Mouse (Mus musculus): ENCODE results near the gene Rab11fip5. TPM values are rescaled to one million over a fixed set of nuclear protein-coding genes. Genes with fewer than 3 reads are reported as not detected.

Gene Rab11fip5
- total RNA-seq, 2 experiments from 2014 or later, result 81.7 to 82.1 TPM

- DNase-seq (ENCODE audit: low spot score in 2 of 2), result peak in 1 of 2 experiments; percentile 24
Measured at GRCm38 (mm10) chr6:85320445-85320866, 54.0 kb downstream of the Rab11fip5 start.

DNA sequence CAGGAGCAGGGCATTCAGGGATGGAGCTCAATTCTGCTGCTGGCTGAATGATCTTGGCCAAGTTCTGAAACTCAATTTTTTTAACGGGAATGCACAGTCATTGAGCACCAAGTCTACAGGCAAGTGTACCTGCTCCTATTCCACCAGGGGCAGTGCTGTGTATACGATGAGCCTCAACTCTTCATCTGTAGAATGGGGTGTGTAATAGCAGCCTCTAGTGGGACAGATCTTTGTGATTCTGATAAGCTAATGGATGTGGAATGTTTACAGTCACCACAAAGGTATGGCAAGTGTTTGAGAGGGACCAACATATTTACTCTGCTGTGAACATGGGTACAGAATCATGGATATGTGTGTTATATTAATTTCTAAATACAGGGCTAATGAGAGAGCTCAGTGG is 58.2 kb downstream of the Rab11fip5 start:
- no peak for DNase-seq (ENCODE audit: low spot score in 2 of 2)

GRCm38 (mm10) chr6:85314064-85314798 is 60.2 kb downstream of the Rab11fip5 start:
- no peak for DNase-seq (ENCODE audit: low spot score in 2 of 2)

DNA sequence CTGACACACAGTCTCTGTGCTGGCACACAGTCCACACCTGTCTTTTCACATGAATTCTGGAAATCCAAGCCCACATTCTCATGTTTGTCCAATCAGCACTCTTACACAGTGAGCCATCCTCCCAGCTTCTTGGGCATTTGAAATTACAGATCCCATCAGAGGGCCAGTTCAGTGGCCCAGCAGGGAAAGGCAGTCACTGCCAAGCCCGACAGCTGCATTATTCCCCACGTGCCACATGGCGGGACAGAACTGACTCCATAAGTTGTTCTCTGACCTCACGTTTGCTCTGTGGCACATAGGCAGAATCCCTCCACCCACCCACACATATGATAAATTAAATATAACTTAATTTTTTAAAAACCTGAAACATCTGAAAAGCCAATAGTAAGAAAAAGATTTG is 66.5 kb downstream of the Rab11fip5 start:
- no peak for DNase-seq (ENCODE audit: low spot score in 2 of 2)

DNA sequence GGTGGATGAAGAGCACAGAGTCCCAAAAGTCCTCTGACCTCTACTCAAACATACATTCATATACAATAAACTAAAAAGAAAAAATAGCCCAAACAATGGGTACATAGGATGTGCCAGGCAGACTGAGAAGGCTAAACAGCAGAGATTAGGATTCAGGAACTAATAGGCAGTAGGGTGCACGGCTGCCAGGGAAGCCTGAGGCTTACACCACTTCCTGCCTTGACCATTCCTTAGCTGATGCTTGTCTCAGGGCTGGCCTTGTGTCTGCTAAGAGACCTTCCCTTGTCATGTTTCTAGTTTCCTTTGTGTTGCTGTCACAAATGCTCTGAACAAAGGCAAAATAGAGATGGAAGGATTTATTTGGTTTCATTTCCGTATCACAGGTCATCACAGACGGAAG is 68.1 kb downstream of the Rab11fip5 start:
- no peak for DNase-seq (ENCODE audit: low spot score in 2 of 2)

GRCm38 (mm10) chr6:85305826-85306225 is 68.6 kb downstream of the Rab11fip5 start:
- no peak for DNase-seq (ENCODE audit: low spot score in 2 of 2)

GRCm38 (mm10) chr6:85304966-85305365 is 69.5 kb downstream of the Rab11fip5 start:
- DNase-seq (ENCODE audit: low spot score in 2 of 2), result no peak

GRCm38 (mm10) chr6:85302326-85303055 is 71.9 kb downstream of the Rab11fip5 start:
- peak in 1 of 2 experiments; percentile 34 for DNase-seq (ENCODE audit: low spot score in 2 of 2)

- DNase-seq (ENCODE audit: low spot score in 2 of 2), result no peak
Measured at GRCm38 (mm10) chr6:85295384-85296167, 78.9 kb downstream of the Rab11fip5 start.

DNA sequence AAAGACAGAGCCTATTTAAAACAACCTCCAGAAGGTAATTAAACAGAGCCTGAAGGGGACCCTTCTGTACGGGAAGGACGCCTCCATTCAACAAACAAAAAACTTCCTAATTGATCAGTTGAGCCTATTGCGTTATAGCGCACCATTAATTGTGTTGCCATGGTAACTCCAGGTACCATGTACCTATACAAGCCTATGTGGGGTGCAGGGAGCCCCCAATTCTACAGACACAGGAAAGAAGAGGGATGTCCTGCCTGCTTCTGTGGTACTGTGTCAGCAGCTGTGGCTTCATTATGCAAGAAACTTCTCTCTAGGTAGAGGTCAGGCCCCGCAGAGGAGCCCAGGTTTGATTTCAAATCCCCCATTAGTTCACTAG is 80.4 kb downstream of the Rab11fip5 start:
- DNase-seq (ENCODE audit: low spot score in 2 of 2), result no peak

- no peak for DNase-seq (ENCODE audit: low spot score in 2 of 2)
Measured at GRCm38 (mm10) chr6:85293255-85294003, 81.0 kb downstream of the Rab11fip5 start.

DNA sequence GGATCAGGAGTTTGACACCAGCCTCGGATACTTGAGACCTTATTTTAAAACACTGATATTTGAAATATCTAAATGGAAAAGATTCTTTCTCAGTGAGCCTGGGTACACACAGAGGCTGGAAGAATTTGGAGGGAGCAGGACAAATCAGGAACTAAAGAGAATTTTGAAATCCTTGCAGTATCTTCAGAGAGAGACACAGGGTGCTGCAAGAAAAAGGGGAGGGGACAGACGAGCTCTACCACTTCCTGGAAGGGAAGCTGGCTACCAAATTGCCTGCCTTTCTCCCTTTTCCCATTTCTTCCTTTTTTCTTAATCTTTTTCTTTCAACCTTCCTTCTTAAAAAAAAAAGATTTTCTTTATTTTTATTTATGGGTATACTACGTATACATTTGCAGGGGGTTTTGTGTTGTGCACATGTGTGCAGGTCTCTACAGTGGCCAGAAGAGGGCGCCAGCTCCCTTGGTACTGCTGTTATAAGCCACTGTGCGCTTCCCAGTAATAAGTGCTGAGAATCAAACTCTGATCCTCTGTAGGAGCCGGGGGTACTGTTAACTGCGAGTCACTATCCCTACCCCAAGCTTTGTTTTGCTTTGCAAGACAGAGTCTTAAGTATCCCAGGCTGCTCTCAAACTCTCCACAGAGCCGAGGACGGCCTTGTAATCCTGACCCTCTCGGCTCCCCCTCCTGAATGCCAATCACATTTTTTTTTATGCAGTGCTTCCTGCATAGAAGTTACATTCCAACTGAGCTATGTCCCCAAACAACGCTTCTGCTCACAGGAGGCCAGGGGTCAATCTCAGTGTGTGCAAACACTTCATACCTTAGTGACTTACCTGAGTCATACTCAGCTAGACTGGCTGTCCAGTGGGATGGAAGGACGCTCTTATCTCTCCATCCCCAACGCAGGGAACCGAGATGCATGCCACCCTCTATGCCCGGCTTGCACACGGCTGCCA is 83.3 kb downstream of the Rab11fip5 start:
- no peak for DNase-seq (ENCODE audit: low spot score in 2 of 2)

- DNase-seq (ENCODE audit: low spot score in 2 of 2), result no peak
Measured at GRCm38 (mm10) chr6:85288193-85288857, 86.1 kb downstream of the Rab11fip5 start.

- DNase-seq (ENCODE audit: low spot score in 2 of 2), result no peak
Measured at GRCm38 (mm10) chr6:85286283-85287047, 88.0 kb downstream of the Rab11fip5 start.

Data from left cerebral cortex, adult 18-20 months (tissue).